Comparison of ENCODE assay signal across 8 mouse cellular contexts in the genomic region with DNA sequence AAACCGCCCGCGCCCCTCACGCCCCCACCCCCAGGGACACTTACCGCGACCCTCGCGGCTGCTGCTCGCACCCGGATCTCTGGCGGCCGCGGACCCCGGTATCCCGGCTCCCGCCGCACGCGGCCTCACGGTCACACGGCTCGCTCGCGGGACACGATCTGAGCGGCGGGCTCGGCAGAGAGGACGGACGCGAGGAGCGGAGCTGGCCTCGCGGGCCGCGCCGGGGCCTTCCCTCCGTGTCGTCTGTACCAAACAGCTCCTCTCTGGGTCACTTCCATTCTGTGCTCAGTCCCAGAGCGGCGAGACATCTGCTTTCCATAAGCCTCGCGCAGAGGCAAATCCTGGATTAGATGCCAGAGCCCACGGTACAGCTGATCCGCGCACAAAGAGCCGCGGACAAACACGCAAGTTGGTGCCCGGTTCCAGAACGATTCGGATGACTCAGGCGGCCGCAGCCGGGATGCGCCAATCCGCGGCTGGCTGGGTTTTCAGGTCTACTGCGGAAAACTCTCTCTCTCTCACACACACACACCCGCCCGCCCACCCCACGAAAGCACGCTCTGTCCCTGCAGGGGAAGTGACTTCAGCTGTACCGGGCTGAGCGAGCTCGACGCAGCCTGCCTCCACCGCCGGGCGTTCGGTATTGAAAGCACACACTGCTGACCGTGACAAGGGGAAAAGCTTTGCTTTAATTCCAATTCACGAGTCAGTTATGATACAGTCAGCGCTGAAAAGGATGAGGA. TPM values are rescaled to one million over a fixed set of nuclear protein-coding genes. Genes with fewer than 3 reads are reported as not detected.
DNase-seq lines count a peak whose midpoint lies in the region; ATAC-seq lines count a peak whose summit lies in the region.

No protein-coding gene starts in this region.

- H3K36me3 ChIP-seq in intestine, embryonic 14.5 days (ENCODE audit: control insufficient read depth, insufficient read depth, low read length), result no peaks in the 10 kb centered on the region

- no peaks in the 10 kb centered on the region; the same call in 1 of the 2 replicates for H3K27me3 ChIP-seq in intestine, embryonic 14.5 days (replicated peaks; ENCODE audit: control insufficient read depth, insufficient read depth, low read length)

- H3K4me3 ChIP-seq in intestine, embryonic 14.5 days (ENCODE audit: low read depth, low read length), result peak overlapping the region; percentile 53

- ATAC-seq in intestine, embryonic 14.5 days (replicated peaks; ENCODE audit: low FRiP score, low TSS enrichment, low read depth), result peak; percentile 29
- ATAC-seq in megakaryocyte progenitor cell, adult 5-6 weeks (replicated peaks; ENCODE audit: poor library complexity), result peak; percentile 72

- H3K4me1 ChIP-seq in intestine, embryonic 14.5 days (replicated peaks; ENCODE audit: control insufficient read depth, insufficient read depth, low read length), result peaks cover 19% of the 10 kb centered on the region

- peak; percentile 85 to 94 for DNase-seq in adrenal gland, adult (ENCODE audit: inconsistent age in 2 of 2, low spot score in 1 of 2)
- DNase-seq in embryo, embryonic 11 days, result peak; percentile 73
- DNase-seq in gastrocnemius, postnatal 25 days, result peak; percentile 66
- peak; percentile 83 for DNase-seq in intestine, embryonic 14.5 days (ENCODE audit: low spot score)
- peak; percentile 81 to 89 for DNase-seq in left cerebral cortex, postnatal 14 days (ENCODE audit: low spot score in 2 of 2)
- peak; percentile 85 for DNase-seq in right cerebral cortex, postnatal 25 days
- DNase-seq in yolk sac, embryonic 10.5 days (ENCODE audit: low spot score), result no peak

- H3K9ac ChIP-seq in intestine, embryonic 14.5 days (ENCODE audit: low read length), result peak overlapping the region; percentile 64

- peak overlapping the region; percentile 97 for H3K4me2 ChIP-seq in intestine, embryonic 14.5 days (ENCODE audit: low read length)

- H3K27ac ChIP-seq in intestine, embryonic 14.5 days (ENCODE audit: low read depth), result peak overlapping the region; percentile 64

- H3K9me3 ChIP-seq in intestine, embryonic 14.5 days (ENCODE audit: control insufficient read depth, low read length), result no peaks in the 10 kb centered on the region

- under 1% methylated on average over 74 of the region's 74 CpGs for WGBS in intestine, embryonic 14.5 days

- intact Hi-C loops in left cerebral cortex, postnatal 14 days (cut with DNase I), result loop anchor here (2.0 to 5.0 kb wide), 3 partner anchors 42 to 82 kb away; no protein-coding TSS in a partner anchor

RNA-seq across cellular contexts. Expression of a gene that starts 47.2 kb away (rescaled TPM):
- 1 to 10 TPM; 2.7 to 3.3 TPM for total RNA-seq in gastrocnemius, postnatal 25 days (2021)
- polyA plus RNA-seq in intestine, embryonic 14.5 days (2014; fragmentation: Nextera tagmentation; extraction: Ambion mirVana), result 58.1 and 60.4 TPM in 2 replicates
- 100 to 1,000 TPM; 190 to 200 TPM for total RNA-seq in left cerebral cortex, postnatal 14 days (2021)
- total RNA-seq in megakaryocyte progenitor cell, adult 5-6 weeks (2015), result 0.39 and 1.5 TPM in 2 replicates
- 0.46 and 1.1 TPM in 2 replicates for total RNA-seq in megakaryocyte progenitor cell, adult 5-6 weeks (2017)

Comparison
In these comparisons a context has a peak if more than half of its experiments do, and no peak if none do; other contexts are left out.
1. RNA of a gene that starts 47.2 kb away (total RNA-seq): 190 to 200 TPM in left cerebral cortex, postnatal 14 days; 2.7 to 3.3 TPM in gastrocnemius, postnatal 25 days and 0.39 to 1.5 TPM in megakaryocyte progenitor cell, adult 5-6 weeks; every median in the first group is over 10 times any median in the second.